In genomic region chr9:55391909-55392658, GRCm38 (mm10) we compare ENCODE assay signal across 8 mouse cellular contexts.
DNase-seq lines count a peak whose midpoint lies in the region; ATAC-seq and TF ChIP-seq lines count a peak whose summit lies in the region.

No protein-coding gene starts in this region.

- no peak overlapping the region for H3K4me3 ChIP-seq in hindbrain, postnatal 0 days (ENCODE audit: low read length)
- no peak overlapping the region for H3K4me3 ChIP-seq in left cerebral cortex, adult 2 months
- H3K4me3 ChIP-seq in midbrain, embryonic 10.5 days, result no peak overlapping the region

- no peak overlapping the region for H3K9ac ChIP-seq in hindbrain, postnatal 0 days (replicated peaks; ENCODE audit: low read length)

- H3K36me3 ChIP-seq in hindbrain, postnatal 0 days (ENCODE audit: insufficient read depth, low read length), result no peaks in the 10 kb centered on the region
- no peaks in the 10 kb centered on the region for H3K36me3 ChIP-seq in midbrain, embryonic 10.5 days

- H3K4me1 ChIP-seq in hindbrain, postnatal 0 days (ENCODE audit: insufficient read depth, low read length), result no peaks in the 10 kb centered on the region
- H3K4me1 ChIP-seq in midbrain, embryonic 10.5 days, result peaks cover 7% of the 10 kb centered on the region; the same call in 1 of the 2 replicates

- no peak overlapping the region for H3K27ac ChIP-seq in hindbrain, postnatal 0 days
- H3K27ac ChIP-seq in left cerebral cortex, adult 2 months, result no peak overlapping the region
- no peak overlapping the region for H3K27ac ChIP-seq in midbrain, embryonic 10.5 days (replicated peaks)

- peak; percentile 80 for DNase-seq in ZHBTc4 (ENCODE audit: low read depth, low spot score)
- DNase-seq in cerebellum, adult 9-10 months, result peak; percentile 99
- peak; percentile 57 to 92 for DNase-seq in frontal cortex, adult 2 months (ENCODE audit: extremely low spot score in 1 of 2, low spot score in 1 of 2)
- DNase-seq in hindbrain, postnatal 0 days (ENCODE audit: low spot score), result peak; percentile 88
- peak; percentile 80 to 81 for DNase-seq in left cerebral cortex, adult 2 months (ENCODE audit: extremely low spot score in 1 of 2, low spot score in 2 of 2)
- peak; percentile 81 for DNase-seq in midbrain, embryonic 10.5 days (ENCODE audit: low spot score)
- peak; percentile 43 for DNase-seq in skeletal muscle tissue, adult 2 months (ENCODE audit: low read depth, low spot score)

- no peaks in the 10 kb centered on the region for H3K27me3 ChIP-seq in hindbrain, postnatal 0 days (ENCODE audit: insufficient read depth, low read length)
- H3K27me3 ChIP-seq in midbrain, embryonic 10.5 days (ENCODE audit: low read depth, poor library complexity, severe bottlenecking), result no peaks in the 10 kb centered on the region

- no peak overlapping the region for H3K4me2 ChIP-seq in hindbrain, postnatal 0 days (ENCODE audit: low read depth, low read length)

- WGBS in hindbrain, postnatal 0 days, result 26% methylated on average over 17 of the region's 17 CpGs
- 32% methylated on average over 17 of the region's 17 CpGs for WGBS in midbrain, embryonic 10.5 days

- no peaks in the 10 kb centered on the region for H3K9me3 ChIP-seq in hindbrain, postnatal 0 days (ENCODE audit: low read length)
- no peaks in the 10 kb centered on the region for H3K9me3 ChIP-seq in midbrain, embryonic 10.5 days (replicated peaks)

- peak; percentile 94 for TF ChIP-seq CTCF in hindbrain, postnatal 0 days (IDR thresholded peaks at IDR 0.05; ENCODE audit: low read depth)
- TF ChIP-seq CTCF in left cerebral cortex, adult 2 months (IDR thresholded peaks at IDR 0.05), result peak; percentile 96

- intact Hi-C loops in left cerebral cortex, adult 2 months (cut with DNase I), result loop anchor here (1.0 to 10.0 kb wide), 4 partner anchors 66 to 367 kb away; partner anchors contain the start of genes Chrna3, Nrg4 and Tmem266

- ATAC-seq in hindbrain, postnatal 0 days, result peak; percentile 70
- no peak for ATAC-seq in activated CD4-positive, CD25-positive, alpha-beta regulatory T cell, adult 4 months

Comparison
In these comparisons a context has a peak if more than half of its experiments do, and no peak if none do; other contexts are left out.
1. DNase-seq: peak in every context shown above with its lines; median percentile 99 in cerebellum, adult 9-10 months; 88 in hindbrain, postnatal 0 days; 81 in midbrain, embryonic 10.5 days; 80 in left cerebral cortex, adult 2 months; 80 in ZHBTc4; 74 in frontal cortex, adult 2 months; 43 in skeletal muscle tissue, adult 2 months.